Mouse (Mus musculus) kidney, adult 8-10 months (tissue): Measurements from ENCODE around the gene Pclo.
"Not testable (repeated sequence)": the region's sequence is repeated elsewhere in the genome, so short reads cannot be mapped to it uniquely, and the experiment has no call there.

Experiments
- DNase-seq, 2 experiments: peaks; one replicate each; pipeline ENCODE4 v3.0.0; 2022

The Pclo gene

DNA sequence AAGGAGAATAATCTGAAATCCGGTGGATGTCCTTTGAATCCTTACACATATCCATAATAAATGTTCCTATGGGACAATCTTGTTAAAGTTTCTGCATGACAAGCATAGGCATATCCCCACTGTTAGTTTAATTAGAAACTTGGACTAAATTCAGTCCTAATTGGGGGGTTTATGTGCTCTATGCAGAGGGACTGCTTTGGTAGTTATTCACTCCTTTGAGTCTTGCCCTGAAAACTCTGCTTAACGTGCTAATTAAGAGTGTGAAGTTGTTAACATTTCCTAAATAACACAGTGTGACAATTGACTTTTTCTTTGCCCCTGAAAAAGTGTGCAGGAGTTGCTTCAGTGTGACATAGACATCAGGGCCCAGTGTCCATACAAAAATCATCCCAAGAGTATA, 177.3 kb downstream of the Pclo start:
- no peak for DNase-seq

DNA sequence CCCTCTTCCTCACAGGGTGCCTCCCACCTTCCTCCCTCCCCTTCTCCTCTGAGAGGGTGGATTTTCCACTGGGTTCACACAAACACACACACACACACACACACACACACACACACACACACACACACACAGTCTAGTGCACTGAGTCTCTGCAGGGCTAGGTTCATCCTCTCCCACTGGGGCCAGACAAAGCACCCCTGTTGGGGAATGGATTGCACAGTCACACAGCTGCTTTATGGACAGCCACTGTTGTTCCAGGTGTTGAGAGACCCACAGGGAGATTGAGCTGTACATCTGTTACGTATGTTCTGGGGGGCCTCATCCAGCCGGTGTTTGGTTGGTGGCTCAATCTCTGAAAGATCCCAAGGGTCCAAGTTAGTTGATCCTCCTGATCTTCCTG, 182.0 kb downstream of the Pclo start:
- DNase-seq = no peak

DNA sequence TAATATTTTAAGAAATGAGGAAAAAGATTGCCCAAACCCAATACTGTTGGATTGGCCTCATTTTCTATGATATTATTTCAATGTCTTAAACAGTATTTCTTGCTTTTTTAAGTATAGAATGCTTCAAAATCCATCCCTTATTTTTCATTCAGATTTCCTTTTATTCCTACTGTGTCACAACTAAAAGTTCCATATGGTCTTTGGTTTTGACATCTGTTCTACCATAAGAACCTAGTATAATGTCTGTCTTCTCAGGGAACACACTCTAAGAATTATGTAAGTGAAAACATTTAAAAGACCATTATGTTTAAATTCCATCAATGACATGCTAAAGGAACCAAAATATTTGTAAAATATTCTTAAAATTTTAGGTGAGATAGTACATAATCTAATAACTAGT, 186.2 kb downstream of the Pclo start:
- DNase-seq = no peak

DNA sequence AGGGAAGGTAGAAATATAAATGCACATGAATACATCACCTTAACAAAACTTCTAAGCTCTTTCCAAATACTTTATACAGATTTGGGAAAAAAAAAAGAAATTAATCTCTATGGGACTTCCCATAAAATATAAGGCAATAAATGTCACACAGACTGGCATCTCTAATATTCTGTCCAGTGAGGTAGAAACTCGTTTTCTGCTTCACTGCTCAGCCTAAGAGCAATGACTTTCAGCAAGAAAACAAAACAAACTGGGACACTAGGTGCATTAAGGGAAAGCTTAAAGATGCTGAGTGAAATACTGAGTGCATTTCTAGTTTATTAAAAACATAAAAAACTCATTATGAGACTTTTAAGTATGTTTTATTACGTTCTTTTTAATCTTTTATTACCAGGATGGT, 190.7 kb downstream of the Pclo start:
- DNase-seq = no peak

DNA sequence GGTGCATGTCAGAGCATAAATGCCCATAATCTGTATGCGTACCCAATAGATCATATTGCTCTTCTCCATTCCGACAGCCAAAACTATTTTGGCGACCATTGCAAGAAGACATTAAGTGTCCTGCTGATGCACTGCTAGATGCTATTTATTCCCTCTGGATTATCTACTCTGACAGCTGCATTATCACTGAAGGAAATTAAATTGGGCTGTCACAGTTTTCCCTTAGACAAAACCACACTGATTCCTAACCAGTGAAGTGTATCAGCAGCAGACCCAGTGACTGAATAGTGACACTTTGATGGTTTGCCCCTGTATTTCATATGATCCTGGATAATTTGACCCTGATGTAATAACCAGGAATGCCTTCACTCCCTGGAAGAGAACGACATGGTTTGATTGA, 192.6 kb downstream of the Pclo start:
- no peak for DNase-seq

DNA sequence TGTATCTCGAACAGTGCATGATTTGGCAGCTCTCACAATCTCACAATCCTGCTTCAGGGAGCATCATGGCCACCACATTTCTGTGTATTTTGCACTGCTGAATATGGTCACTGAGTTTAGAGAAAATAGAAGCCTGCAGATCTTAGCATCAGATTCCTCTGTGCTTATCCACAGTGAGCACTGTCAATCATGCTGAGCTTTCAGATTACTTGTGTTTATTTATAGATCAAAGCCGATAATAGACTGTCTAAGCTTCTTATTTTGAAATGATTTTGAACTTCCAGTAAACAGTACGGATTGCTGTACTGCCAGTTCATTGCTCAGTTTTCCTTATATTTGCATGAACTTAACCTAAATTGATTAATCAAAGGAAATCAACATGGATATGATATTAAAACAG, 208.9 kb downstream of the Pclo start:
- DNase-seq = no peak

DNA sequence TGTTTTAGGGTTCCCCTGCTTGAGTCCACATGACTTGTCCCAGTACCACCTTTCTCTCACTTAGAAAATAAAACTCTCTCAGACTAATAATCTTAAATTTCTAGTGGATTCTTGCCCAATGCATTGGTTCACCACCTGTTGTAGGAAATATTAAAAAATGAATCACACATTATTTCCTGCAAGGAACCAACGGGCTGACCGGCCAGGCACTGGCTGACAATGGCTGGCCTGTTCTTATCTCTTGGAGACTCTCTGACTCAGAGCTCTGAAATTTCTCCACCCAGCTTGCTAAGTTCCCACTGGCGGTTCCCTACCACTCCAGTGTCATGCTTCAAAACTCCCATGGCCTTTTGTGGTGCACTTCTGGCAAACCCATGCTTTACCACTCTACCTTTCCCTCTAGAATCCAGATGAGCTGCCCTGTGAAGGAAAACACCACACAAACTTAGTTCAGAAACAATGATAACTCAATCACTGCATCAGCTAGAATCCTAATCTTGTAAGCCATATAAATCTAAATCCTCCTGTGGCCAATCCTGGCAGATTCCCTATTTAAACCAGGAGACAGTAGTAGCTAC, 214.0 kb downstream of the Pclo start:
- no peak for DNase-seq

DNA sequence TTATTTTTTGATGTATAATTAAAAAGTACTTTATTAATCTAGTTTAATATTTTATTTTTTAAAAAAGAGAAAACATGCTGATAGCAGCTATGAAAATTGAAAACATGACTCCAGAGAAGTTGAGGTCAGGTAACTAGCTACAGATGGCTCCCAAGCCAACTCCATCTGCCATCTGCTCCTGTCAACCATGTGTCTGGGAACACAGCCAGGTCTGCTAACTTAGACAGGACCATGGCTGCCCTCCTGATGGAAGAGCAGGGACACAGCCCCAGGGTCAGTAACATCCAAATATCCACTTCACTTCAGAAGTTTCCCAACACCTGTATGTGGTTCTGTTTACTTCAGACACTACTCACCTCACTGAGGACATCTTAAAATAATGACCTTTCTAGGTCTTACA, 236.2 kb downstream of the Pclo start:
- no peak for DNase-seq

DNA sequence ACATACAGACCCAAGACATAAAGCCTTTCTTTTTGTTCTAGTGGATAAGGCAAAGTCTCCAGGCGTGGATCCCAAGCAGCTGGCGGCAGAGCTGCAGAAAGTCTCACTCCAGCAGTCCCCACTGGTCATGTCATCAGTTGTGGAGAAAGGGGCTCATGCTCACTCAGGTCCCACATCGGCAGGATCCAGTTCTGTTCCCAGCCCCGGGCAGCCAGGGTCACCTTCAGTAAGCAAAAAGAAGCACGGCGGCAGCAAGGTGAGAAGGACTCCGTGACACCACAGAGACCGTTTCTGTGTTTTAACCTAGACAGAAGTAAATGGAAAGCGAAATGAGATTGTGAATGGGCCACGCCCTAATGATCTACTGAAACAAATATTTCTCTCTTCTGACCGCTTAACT, 252.0 kb downstream of the Pclo start:
- DNase-seq = no peak

DNA sequence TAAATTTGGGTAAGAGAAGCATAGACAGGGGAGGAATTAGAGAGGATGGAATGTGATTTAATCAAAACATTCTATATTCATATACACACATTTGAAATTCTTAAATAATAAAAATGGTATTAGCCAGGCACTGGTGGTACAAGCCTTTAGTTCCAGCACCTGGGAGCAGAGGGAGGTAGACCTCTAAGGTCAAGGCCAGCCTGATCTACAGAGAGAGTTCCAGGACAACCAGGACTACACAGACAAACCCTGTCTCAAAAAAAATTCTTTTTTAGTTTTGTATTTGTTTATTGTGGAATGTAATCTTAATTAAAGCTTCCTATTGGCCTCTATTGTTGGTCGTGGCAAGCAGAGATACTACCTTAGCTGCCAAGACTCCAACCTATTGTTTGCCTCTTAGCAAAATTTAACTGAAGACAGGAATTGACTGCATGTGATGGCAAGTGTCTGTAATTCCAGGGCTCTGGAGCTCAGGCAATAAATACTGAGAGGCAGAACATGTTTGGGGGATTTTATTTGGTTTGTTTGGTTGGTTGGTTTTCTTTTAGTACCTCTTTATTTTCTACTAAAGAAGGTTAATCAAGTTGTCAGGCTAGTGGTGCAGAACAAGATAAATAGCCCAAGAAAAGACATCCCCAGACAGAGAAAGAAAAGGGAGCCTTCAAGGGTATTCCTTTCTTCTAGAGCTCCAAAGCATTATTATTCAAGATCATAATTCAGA, 267.8 kb downstream of the Pclo start:
- no peak for DNase-seq

DNA sequence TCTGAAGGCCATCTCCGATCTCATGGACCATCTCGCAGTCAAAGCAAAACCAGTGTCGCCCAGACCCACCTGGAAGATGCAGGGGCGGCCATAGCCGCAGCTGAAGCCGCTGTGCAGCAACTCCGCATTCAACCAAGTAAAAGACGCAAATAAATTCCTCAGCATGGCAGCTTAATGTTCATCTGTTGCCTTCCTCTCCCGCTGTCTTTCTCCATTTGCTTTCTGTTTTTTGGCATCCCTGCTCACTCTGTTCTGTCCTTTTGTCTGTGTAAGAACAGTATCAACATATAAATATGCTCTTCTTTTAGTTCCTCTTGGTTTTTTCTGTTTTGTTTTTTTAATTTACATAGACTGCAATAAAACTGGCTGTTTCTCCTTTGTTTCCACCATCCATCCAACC, 279.2 kb downstream of the Pclo start:
- DNase-seq = no peak

DNA sequence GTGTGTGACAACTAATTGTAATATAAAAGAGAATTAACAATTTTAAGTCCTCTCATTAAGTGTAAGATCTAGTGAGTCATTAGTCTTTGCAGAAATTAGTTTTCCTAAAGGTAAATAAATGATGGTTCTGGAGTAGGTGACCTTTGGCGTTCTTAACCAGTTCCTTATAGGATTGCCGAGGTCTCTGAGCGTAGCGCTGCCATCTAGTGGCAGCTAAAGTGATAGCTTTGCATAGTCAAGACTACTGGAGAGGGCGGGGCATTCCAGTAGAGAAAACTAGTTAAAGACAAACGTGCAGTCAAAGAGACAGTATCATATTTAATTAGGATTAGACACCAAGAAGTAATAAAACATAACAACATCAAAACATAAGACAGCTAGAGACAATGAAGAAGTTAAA, 292.4 kb downstream of the Pclo start:
- DNase-seq = peak; percentile 13 to 53

DNA sequence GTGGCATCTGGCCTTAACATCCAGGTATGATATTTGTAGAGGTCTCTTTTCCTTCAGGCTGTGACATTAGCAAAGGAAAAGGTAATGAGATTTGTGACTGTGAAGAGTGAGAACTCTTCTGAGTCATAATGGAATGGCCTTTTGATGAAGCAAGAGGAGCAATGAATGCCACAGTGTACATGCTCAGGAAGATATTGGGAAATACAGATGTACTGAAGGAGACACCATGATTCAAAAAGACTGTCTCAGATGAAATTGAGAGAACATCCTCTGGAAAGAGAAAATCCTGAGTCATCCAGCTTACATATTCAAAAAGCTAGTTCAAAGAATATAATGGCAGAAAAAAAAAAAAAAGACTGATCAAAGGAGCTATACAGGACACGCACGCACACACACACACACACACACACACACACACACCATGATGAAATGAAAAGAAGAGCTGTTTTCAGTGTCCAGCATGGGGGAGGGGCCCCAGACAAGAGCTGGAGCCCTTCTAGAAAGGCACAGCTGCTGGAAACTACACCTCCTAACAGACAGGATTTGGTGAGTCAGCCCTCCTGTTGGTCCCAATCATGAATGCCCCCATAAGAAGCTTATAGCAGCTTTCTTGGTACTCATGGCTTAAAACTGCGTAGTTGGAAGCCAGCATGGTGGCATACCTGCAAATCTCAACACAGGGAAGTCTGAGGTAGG, 318.6 kb downstream of the Pclo start:
- no peak for DNase-seq

DNA sequence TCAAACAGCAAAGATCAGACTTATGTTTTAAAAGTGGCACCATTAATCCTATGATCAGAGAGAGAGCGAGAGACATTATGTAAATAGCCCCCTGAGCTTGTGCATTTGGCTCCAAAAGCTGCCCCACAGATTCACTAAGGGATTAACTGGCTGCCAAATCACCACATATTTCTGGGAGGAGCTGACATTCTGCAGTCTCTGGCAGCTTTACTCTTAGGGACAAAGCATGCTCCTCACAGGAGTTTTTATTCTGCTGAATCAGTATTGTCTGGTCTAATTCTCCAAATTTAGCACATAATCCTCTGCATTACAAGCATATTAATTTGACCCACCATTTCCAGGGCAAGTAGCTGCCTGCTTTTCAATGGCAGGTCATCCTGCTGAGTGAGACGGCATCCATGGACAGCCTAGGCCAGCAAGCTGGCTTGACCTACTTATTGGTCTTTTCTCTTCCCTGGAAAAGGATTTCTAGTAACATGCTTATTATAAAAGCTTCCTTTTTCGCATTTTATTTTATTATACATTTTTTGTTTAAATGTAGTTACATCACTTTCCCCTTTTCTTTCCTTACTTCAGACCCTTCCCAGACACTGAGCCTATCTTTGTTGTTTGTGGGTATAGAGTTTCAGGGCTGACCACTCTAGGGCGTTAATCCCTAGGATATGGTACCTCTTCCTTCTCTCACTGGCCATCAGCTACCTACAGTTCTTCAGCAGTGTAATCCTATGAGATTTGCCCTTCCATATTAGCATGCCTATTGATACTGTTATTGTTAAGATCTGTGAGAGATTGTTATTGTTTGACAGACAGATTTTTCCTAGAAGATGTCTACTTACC, 319.7 kb downstream of the Pclo start:
- DNase-seq = no peak

DNA sequence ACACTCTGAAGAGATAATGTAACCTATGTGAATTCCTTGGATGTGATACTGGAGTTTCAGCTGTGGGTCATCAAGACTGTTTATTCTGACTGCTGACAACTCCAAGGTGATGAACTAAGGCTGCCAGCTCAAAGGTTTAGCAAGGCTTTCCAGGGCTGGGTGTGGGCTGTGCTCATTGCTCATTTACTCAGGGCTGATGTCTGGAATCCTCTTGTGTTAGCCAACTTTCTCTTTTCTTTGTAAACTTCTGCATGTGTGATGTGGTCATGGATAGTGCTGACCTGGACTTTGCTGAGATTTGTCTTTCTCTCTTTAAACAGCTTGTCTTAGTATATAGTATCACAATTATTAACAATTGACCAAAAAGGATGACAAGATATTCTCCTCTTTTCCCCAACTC, 338.9 kb downstream of the Pclo start:
- DNase-seq = no peak

DNA sequence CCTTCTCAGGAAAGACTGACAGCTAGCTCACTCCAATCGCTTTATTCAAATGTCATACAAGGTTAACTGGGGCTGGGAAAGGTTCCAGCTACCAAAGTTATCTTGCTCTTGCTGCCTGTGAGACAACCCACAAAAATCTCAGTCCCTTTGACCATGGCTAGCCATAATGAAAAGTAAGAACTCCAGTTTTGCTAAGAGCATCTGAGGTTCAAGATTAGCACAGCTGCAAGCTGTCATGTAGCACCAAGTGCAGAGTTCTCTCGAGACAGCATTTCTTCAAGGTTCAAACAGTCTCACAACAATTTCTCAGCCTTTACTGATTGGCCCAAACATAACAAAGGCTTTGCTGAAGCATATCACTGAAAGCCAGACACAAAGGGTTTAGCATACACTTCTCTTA, 370.6 kb downstream of the Pclo start:
- not testable (repeated sequence) for DNase-seq

DNA sequence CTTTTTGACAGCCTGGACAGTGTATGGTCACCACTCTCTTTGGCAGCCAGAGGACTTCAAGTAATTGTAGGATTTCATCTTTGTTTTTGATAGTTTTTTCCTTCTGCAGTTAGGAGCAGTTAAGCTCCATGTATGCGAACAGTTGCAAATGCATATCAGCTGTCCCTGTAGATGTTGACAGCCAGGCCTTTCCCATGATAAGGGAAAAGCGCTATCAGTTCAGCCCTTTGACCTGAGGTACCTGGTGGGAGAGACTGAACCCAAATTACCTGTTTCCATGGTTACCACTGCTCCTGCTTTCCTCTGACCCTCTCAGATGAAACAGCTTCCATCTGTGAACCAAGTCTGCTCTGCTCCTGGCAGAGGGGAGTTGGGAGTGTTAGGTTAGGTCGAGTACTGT, 377.5 kb downstream of the Pclo start:
- DNase-seq = no peak

DNA sequence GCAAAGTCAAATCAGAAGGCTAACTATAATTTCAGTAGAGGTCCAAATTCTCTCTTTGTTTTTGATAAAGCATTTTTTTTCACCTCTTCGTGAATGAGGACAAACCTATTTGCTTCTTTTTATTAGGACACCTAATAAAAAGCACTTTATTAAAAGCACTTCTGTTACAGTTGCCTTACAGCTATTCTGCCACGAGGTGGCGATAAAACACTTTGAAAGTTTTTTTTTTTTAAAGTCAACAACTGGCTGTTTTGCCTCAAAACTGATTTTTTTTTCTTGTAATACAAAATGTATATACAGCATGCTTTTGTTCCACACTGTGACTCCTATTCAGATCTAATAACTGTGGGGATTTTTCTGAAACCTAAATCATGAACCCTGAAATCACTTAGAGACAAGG, 388.8 kb downstream of the Pclo start:
- not testable (repeated sequence) for DNase-seq
